Mouse (Mus musculus): ENCODE results near the gene Ecsit.

Ecsit gene

DNA sequence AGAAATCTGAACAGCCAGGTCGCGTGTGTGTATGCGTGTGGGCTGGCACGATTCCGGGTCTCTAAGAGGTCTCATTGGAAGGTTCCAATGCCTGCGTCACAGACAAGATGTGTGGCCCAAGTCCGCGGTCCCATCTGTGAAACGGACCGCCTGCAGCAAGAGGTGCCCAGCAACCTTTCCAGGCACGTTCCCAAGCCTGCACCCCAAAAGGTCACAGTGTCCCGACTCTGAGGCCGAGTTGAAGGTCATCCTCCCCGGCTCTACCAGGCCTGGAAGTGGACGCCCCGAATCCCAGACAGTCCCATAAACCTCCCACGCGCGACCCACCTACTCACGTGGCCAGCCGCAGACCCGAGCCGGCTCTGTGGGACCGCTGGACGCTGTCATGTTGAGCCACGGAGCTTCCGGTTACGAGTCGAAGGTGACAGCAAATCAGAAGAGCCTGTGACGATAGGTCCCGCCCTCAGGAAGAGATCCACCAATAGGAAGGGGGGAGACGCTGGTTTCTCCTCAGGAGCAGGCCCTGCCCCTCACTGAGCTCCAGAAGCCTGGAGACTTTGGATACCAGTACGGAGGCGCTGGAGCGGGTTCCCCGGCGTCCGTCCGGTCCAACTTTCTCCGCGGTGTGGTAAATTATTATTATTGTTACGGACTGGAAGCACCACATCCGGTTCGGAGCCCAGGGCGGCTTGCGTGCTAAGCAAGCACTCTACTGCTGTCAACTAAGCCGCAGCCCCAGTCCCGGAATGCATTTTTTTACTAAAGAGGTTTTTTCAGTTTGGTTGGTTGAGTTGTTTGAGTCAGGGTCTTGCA lies at the start of gene Ecsit:
TSS of gene Ecsit (minus strand) at position 417 of the 813 bp plus-strand sequence.
- DNase-seq (ENCODE audit: low spot score) = peak; percentile 96

DNA sequence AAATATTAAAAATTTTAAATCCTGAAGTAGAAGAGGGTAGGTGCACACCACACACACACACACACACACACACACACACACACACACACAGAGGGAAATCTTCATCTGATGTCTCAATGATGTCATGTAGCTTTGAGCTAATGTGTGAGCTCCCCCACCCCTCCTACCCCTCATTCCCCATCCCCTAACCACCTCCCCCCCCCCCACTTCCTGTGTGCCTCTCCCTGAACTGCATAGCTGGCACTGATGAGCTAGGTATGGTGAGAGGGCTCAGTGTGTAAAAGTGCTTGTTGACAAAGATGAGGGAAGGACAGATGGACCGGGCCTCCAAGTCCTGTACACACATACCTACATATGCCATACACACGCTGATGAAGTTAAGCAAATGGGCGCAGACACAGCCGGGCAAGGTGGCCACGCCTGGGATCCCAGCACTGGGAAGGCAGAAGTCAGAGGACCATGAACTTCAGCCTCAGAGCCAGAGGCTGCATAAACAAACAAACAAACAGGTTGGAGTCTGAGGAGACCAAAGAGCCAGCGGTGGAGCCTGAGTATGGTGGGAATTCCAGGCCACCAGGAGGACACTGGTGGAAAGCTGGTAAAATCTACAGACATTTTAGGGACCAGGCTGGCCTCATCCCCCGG lies 49.1 kb upstream of the Ecsit start:
- DNase-seq (ENCODE audit: low spot score) = no peak

DNA sequence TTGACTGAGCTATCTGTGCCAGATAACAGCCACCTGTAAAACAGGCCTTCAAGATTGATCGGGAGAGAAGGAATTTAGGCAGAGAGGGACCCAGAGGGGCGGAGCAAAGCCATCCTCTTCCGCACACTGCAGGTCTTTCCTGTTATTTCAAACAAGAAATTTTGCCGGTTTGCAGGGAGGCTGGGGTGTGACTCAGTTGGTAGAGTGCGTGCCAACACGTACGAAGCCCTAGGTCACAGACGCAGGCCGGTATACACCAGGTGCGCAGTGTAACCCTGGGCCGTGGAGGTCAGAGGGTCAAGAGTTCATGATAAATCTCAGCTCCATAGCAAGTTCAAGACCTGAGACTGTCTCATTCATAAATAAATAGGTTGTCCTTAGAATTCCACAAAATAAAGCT lies 47.0 kb upstream of the Ecsit start:
- DNase-seq (ENCODE audit: low spot score) = no peak

DNA sequence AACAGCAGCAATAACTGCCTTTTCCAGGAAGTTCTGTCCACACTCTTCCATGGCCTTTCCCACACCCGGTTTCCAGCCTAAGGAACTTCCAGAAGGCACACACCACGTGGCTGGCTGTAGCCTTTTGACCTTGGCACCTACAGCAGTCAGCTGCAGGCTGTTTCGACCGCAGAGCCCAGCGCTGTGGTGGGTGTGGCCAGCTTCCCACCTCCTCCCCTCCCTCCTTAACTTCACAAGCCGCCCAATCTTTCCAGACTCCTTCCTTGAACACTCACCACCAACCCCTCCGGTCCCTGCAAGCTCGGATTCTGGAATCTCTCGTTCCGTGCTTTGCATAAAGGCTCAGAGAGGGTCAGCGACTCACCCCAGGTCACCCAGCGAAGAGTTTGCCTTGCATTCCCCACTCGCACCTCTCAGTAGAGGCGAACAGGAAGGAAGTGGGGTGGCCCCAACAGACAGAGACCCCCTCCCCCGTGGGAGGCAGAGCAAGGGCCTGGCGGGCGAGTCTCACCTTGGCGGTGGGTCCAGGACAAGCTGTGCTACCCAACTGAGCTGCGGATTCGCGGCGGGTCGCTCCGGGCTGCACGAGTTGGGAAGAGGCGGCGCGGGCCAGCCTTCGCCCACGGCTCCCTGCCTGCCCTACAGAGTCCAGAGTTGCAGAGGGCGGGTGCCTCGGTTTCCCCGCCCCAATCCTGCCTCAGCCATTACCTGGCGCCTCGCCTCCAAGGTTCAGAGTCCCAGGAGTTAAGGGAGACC lies 46.2 kb upstream of the Ecsit start:
- DNase-seq (ENCODE audit: low spot score) = peak; percentile 65

DNA sequence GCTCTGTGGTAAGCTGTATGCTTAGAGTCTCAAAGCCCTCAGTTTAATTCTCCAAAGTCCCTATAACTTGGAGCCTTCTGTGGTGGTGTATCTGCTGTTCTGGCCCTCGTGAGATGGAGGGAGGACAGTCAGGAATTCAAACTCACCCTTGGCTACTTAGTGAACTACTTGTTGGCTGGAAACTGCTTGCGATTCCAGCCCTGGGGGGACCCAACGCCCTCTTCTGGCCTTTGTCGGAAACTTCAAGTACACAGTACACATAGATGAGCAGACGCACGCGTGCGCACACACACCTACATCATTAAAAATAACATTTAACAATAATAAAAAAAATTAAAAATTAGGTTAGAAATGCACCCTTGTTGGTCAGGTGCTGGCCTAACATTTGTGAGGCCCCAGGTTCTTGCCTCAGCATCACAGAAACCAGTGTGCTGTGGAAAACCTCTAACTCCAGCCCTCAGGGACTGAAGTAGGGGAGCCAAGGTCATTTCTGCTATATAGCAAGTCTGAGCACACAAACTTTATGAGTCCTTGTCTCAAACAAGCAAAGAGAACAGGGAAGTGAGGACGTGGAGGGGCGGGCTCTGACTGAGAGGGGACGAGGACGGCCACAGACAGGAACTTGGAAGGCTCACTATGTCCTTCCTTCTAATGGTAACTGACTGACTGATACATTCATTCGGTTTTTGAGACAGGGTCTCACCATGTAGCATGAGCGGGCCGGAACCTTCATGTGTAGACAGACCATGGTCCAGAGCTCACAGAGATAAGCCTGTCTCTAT lies 40.2 kb upstream of the Ecsit start:
- DNase-seq (ENCODE audit: low spot score) = no peak

DNA sequence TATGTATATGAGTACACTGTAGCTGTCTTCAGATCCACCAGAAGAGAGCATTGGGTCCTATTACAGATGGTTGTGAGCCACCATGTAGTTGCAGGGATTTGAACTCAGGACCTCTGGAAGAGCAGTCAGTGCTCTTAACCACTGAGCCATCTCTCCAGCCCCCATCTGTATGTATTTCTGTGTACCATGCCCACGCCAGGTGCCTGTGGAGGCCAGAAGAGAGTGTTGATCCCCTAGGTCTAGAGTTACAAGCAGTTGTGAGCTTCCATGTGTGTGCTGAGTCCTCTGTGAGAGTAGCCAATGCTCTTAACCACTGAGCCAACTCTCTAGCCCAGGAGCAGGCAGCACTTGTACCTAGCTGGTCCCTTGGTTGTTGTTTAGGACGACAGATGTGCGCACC lies 38.9 kb upstream of the Ecsit start:
- no peak for DNase-seq (ENCODE audit: low spot score)

DNA sequence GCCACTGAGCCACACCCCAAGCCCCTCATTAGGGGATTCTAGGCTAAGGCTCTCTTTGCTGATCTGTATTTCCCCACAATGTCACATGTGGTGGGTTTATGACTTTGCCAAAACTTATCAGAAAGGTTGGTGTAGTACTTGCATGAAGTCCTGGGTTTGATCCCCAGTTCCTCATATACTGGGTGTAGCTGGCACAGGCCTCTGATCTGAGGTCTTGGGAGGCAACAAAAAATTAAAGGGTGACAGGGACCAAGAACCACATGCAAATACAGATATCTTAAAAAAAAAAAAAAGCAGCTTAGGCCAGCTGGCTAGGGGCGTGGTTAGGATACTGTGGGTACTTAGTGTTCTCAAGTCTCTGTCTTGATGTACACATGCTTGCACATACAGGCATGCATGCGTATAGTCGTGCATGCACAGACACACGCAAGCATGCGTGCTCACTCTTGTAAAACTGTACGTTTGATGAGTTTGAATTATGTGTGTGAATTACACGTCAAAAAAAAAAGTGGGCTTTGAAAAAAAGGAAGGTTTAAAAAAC lies 37.9 kb upstream of the Ecsit start:
- DNase-seq (ENCODE audit: low spot score) = no peak

DNA sequence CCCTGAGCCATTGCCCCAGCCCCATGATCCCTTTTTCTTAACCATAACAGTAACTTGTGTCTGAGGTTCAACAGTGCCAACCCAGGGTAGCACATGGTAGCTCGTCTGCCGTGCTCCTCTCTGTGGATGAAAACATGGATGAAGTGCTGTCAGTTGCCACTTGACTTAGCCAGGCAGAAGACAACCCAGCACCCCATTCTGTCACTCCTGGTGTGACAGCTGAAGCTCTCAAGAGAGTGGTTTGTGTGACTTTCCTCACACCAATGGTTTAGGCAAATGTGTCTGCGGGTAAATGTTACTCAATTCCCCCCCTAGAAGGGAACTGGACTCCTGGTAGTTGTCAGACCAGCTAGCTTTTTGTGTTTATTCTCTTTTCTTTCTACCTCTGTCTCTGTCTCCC lies 36.8 kb upstream of the Ecsit start:
- DNase-seq (ENCODE audit: low spot score) = no peak

DNA sequence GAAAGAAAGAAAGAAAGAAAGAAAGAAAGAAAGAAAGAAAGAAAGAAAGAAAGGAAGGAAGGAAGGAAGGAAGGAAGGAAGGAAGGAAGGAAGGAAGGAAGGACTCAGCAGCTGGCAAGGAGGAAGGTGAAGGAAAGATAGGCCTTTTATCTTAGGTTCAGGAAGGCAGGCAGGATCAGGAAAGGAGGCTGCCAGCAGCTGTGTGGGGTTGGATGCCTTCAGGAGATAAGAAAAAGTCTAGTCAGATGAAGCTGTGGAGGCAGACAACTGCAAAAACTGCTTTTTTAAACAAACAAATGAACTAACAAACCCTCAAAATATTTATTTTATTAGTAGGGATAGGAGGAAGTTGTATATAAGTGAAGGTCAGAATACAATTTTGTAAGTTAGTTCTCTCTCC lies 36.3 kb upstream of the Ecsit start:
- no peak for DNase-seq (ENCODE audit: low spot score)

DNA sequence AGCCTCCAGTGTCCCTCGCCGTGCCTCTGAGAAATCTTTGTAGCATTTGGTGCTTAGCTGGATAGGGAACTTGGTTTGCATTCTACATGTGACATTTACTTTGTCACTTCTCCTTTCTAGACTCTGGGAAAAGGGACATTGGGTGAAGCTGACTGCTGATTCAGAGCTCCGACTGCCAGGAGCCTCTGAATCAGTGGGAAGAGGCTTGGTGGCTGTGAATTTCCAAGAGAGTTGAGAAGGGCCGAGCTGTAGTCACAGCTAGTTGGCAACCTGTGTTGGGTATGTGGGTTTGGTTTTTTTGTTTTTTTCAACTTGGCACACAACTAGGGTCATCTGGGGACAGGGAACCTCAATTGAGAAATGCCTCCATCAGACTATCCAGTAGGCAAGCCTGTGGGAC lies 34.3 kb upstream of the Ecsit start:
- DNase-seq (ENCODE audit: low spot score) = peak; percentile 80

DNA sequence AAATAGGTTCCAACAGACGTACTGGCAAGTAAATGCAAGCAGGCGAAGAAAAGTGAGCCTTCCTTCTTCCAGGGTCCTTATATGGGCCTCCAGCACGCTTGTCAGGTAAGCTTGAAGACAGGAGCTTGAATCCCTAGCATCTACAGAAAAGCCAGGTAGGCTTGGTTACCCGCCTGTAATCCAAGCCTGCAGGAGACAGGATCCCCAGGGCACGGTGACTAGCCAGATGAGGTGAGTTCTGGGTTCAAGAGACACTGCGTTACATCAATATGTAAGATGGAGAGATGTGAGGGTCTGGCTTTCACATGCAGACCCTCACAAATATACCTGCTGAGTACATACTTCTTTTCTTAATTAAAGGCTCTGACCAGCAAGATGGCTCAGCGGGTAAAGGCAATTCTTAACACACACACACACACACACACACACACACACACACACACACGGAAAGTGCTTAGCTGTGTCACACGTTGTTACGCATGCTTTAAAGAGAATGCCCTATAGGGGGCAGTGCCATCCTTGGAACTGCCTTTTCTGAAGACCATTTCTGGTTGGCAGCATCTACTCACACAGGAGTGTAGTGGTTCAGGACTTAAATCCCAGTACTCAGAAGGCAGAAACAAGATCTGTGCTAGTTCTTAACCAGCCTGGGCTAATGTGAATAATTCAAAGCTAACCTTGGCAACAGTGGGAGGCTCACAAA lies 32.7 kb upstream of the Ecsit start:
- DNase-seq (ENCODE audit: low spot score) = peak; percentile 73

DNA sequence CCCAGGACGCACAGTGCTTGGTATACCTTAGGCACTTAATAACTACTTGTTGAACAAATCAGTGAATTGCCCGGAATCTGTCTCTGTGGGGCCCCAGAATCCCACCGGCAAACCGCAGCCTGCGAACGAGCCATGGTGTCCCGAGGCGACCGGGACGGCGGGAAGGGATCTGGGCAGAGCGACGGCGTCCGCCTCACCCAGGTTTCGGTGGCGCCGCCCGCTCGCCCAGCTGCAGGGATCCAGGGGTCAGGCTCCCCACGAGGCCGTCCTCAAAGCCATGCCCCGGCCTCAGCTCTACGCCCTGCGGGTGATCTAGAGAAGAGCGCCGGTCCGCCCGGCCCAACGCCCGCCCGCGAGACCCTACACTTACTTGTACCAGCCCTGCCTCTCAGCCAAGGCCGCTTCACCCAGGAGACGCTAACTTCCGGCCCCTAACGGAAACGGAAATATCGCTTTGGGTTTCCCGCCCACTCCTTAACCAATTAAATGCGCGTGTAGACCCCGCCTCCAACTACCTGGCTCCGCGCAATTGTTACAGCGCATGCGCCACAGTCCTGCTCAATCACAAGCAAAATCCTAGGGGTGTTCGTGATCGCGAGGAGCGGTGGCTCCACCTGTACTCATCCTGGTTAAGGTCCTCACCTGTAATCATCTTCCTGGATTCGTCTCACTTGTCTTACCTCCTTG lies 31.6 kb upstream of the Ecsit start, which contains the start of gene Elof1:
TSS of gene Elof1 (minus strand) at position 433 of the 687 bp plus-strand sequence.
- peak; percentile 98 for DNase-seq (ENCODE audit: low spot score)

DNA sequence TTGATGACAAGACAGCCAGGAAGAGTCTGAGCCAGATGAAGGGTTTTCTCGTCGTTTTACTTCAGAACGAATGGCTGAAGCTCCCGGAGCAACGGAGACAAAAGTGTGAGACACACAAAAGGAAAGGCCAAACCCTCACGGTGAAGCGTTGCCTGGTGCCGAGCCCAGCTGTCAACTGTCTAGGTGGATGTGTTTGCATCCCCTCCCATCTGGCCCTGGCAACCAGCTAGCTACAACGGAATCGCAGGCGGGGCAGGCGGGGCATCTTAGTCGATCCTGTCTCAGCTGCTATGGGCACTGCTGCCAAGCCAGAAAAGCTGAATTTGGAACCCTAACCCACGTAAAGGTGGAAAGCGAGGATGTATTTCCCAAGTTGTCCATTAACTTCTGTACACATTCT lies 30.8 kb upstream of the Ecsit start:
- DNase-seq (ENCODE audit: low spot score) = no peak

DNA sequence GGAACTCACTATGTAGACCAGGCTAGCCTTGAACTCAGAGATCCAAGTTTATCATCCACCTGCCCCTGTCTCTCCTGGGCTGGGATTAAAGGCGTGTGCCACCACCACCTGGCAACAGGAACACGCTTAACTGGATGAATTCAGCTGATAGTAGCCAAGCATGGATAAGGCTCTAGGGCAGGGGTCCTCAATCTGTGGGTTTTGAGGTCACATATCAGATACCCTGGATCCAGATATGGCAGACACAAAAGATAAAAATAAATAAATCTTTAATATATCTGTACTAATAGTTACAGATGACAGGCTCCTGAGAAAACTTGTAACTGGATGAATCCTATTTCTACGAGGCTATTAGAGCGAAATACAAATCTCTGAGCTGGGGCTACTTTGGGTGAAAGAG lies 30.4 kb upstream of the Ecsit start:
- no peak for DNase-seq (ENCODE audit: low spot score)

DNA sequence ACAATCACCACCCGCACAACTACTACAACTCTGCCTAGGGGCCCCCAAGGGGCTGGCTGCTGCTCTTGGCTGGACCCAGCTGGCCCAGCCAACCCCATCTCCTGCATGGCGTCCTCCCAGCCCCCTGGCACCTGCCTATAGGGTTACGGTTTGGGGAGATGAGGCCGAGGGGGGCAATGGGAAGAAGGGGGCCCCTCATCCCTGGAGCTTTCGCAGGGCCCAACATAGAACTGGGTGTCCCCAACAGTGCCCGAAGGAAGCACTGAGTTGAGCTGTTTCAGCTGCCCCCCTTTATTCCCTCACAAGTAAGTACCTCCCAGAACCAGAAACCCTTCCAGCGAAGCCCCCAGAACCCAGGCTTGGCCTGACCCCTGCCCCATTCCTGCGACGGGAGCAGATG lies 23.0 kb upstream of the Ecsit start:
- no peak for DNase-seq (ENCODE audit: low spot score)

DNA sequence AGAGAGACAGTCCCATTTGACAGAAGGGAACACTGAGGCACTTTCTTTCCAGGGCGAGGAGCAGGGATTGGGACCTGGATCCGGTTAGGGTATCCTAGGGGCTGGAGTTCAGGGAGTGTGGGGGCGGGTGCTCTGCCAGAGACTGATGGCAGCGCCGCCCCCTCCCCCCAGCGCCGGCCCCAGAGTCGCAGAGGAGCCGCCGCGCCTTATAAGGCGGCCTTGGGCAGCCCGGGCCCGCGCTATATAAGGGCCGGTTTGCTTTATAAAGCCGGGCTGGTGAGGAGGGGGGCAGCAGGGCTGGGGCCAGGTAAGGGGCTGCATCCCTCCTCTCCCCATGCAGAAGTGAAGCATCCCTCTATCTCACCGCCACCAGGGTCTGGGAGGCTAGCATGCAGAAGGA lies 14.7 kb upstream of the Ecsit start:
- DNase-seq (ENCODE audit: low spot score) = no peak

DNA sequence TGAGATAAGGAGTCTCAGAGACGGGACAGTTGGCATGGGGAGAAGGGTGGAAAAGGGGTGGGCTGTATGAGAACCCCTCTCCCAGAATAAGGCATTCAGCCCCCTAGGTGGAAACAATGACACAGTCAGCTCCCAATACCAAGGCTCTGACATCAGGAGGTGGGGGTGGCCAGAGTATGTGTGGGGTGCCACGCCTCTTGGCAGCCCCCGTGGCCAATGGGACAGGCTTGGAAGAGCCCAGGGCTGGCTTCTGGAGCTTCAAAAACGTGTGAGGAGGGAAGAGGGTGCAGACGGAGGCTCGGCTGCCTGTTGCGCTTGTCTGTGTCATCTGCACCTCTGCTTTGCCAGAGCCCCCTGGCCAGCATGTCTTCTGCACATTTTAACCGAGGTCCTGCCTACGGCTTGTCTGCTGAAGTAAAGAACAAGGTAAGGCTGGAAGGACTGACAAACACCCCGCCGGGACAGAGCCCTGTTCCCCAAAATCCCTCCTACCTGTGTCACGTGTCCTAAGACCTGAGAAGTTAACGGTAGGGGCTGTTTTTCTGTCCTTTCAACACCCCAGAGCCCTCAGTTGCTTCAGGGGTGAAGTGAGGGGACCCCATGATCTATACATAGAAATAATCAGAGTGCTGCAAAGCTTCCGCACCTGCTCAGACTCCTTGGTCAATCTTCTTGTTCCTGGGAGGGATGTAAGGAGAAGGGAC lies 13.9 kb upstream of the Ecsit start, which contains the start of gene Cnn1:
TSS of gene Cnn1 (plus strand) at position 224 of the 704 bp plus-strand sequence.
- DNase-seq (ENCODE audit: low spot score) = no peak

DNA sequence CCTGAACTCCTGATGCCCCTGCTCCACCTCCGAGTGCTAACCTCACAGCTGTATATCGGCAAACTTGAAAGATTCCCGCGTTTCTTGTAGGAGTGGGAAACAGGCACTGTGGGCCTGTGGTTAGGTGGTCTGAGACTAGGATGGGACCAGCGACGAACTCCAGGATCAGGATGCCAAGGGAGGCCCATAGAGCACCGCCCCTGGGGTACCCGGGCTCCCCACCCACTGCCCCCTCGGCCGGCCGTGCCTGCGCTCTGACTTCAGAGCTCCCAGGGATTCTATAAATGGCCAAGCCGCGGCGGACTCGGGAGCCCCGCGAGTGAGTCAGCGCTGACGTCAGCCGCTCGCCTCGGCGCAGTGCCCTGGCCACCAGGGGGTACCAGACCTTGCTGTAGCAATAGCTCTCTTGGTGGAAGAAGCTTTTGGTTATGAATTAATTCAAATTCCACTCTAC lies 10.6 kb upstream of the Ecsit start:
- DNase-seq (ENCODE audit: low spot score) = no peak

DNA sequence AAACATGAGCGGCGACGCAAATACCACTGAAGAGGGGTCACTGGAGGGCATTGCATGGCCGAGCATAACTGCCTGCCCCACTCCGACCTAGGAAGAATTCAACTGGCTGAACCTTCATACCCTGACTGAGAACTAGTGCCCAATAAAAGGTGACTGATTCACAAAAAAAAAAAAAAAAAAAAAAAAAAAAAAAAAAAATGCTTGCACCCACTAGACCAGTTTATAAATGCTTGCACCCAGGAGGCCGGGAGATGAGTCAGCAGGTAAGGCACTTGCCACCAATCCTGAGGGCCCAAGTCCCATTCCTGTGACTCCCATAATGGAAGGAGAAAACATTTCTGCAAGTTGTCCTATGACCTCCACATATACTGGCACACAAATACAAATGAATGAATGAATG lies 7.5 kb upstream of the Ecsit start:
- no peak for DNase-seq (ENCODE audit: low spot score)

DNA sequence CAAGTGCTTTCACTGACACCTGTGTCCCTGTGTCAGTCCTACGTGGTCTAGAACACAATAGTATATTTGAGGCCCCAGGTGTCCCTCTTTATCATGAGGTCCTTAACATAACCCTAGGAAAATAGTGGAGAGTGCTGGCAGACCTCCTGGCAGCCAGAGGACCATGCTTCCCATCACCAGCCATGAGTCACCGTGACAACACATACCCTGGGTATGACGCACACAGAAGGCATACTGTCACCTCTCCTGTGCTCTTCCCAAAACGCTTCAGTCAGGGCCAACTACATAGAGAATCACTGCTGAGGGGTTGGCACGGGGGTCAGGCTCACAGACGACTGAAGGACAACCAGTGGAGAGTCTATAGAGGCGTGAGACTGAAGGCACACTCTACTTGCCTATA lies 4.7 kb upstream of the Ecsit start:
- no peak for DNase-seq (ENCODE audit: low spot score)
